Mouse (Mus musculus) forebrain, embryonic 12.5 days (tissue): ENCODE measurements around the gene Cln6. TPM values are rescaled to one million over a fixed set of nuclear protein-coding genes. Genes with fewer than 3 reads are reported as not detected.
"Not testable (repeated sequence)": the region's sequence is repeated elsewhere in the genome, so short reads cannot be mapped to it uniquely, and the experiment has no call there.

Source experiments
- ATAC-seq: fragments of 200-750 bp; cut with Nextera tagmentation; 2 replicates; pipeline ENCODE4 v1.8.0; 2017; ENCODE audit warnings: moderate TSS enrichment; ENCODE audit not compliant: low FRiP score
- H3K27ac ChIP-seq: fragments of 300-500 bp; sonication (generic); 2 replicates; pipeline ENCODE4 v1.5.1; 2016; ENCODE audit warnings: mild to moderate bottlenecking
- H3K27me3 ChIP-seq: fragments of 300-500 bp; sonication (generic); 2 replicates; pipeline ENCODE4 v1.6.1; 2016; ENCODE audit warnings: mild to moderate bottlenecking
- H3K36me3 ChIP-seq: fragments of 300-500 bp; sonication (generic); replicated peaks from 2 replicates; pipeline ENCODE4 v1.6.1; 2016; ENCODE audit warnings: mild to moderate bottlenecking
- H3K4me1 ChIP-seq: fragments of 300-500 bp; sonication (generic); 2 replicates; pipeline ENCODE4 v1.6.1; 2016
- H3K4me2 ChIP-seq: fragments of 300-500 bp; sonication (generic); 2 replicates; pipeline ENCODE4 v1.6.1; 2016; ENCODE audit warnings: mild to moderate bottlenecking, moderate library complexity
- H3K4me3 ChIP-seq: fragments of 300-500 bp; sonication (generic); replicated peaks from 2 replicates; pipeline ENCODE4 v1.5.1; 2016; ENCODE audit warnings: mild to moderate bottlenecking
- H3K9ac ChIP-seq: fragments of 300-500 bp; sonication (generic); 2 replicates; pipeline ENCODE4 v1.6.1; 2016; ENCODE audit warnings: mild to moderate bottlenecking
- H3K9me3 ChIP-seq: fragments of 300-500 bp; sonication (generic); 2 replicates; pipeline ENCODE4 v1.6.1; 2016
- WGBS: fragments of 180-500 bp; shearing (Covaris S2); methylation state at CpG from one replicate; pipeline ENCODE4 v1.1.7; 2016; 5-methylcytosine and 5-hydroxymethylcytosine counted together
- polyA plus RNA-seq: library from polyadenylated mRNA; unstranded; fragments of >200 nt; fragmentation: Nextera tagmentation; extraction: Ambion mirVana; gene quantifications from 2 replicates; pipeline ENCODE4 v1.2.1, GENCODE M21; 2016

Cln6 gene
- 8.5 and 9.8 TPM in 2 replicates for polyA plus RNA-seq

DNA sequence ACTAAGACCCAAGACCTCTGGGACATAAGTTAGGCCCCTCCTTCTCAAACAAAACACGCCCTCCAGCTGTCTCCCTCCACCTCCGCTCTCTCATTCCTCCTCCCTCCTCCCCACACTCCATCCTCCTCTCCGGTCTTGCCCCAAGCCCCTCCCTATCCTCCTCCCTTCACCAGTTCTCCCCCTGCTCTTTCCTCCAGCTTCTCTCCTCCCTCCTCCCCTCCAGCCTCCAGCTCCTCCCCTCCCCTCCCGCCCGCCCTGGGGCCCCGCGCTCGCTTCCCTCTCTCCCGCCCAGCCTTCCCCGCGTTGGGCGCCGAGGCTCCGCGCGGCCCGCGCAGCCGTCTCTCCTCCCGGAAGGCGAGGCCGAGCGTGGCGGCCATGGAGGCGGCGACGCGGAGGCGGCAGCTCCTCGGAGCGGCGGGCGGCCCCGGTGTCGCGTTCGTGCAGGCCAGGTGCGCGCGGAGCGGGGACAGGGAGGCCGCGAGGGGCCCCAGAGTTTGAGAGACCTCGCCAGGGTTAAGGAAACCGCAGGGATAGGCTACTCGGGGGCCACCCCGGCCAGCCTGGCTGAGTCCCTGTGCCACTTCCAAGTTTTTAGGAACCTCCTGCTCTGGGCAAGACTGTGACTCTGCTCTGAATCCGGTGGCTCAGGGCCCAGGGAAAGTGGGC, at the start of gene Cln6:
Gene Cln6, plus strand, starts transcription at position 280 of the 666 bp plus-strand sequence.
- WGBS = under 1% methylated on average over 43 of the region's 48 CpGs
- Histone ChIP-seq H3K27me3 (0 out of 2 replicates have a peak, but pooled peaks cover 5% of the 10 kb centered on the region), H3K4me3 (peak within 1 kb of the TSS; percentile 69), H3K4me2 (peak within 1 kb of the TSS; percentile 88), H3K36me3 (no peaks in the 10 kb centered on the region), H3K9ac (peak within 1 kb of the TSS; percentile 88), H3K9me3 (no peaks in the 10 kb centered on the region), H3K27ac (peak within 1 kb of the TSS; percentile 87), H3K4me1 (peaks cover 26% of the 10 kb centered on the region)
- ATAC-seq = peak; percentile 85

DNA sequence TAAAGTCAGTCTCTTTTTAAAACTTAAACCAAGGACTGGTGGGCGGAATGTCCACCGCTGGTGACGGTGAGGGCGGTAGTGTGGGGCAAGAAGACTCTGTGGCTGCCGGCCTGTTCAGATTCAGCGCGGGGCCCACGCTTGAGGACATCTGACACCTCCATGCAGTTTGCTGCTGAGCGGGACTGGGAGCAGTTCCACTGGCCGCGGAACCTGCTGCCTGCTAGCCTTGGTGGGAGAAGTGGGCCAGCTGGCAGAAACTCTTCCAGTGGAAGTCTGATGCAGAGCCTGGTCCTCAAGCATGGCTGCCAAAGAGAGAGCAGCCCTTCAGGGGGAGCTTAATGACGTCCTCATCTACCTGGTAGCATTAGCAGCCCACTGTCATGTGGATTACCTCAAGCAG, 48.7 kb upstream of the Cln6 start:
- peaks cover 3% of the 10 kb centered on the region; the same call in 1 of the 2 replicates for H3K36me3 ChIP-seq
- H3K27ac ChIP-seq = no peak overlapping the region
- ATAC-seq = no peak
- no peak overlapping the region for H3K4me2 ChIP-seq
- H3K27me3 ChIP-seq = no peaks in the 10 kb centered on the region
- no peak overlapping the region for H3K4me3 ChIP-seq
- H3K9me3 ChIP-seq = no peaks in the 10 kb centered on the region
- H3K9ac ChIP-seq = no peak overlapping the region
- H3K4me1 ChIP-seq = no peaks in the 10 kb centered on the region
- 86% methylated on average over 12 of the region's 12 CpGs for WGBS

DNA sequence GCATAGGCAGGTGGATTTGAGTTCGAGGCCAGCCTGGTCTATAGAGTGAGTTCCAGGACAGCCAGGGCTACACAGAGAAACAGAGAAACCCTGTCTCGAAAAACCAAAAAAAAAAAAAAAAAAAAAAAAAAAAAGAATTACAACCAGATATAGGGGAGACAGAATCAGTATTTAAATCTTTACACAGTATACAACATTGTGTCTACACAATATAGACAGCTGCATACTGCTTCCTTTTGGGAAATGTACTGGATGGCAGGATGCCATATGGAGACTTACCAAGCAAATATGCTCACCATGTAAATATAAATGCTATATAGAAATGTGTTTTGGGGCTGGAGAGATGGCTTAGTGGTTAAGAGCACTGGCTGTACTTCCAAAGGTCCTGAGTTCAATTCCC, 39.4 kb upstream of the Cln6 start:
- not testable (repeated sequence) for H3K4me2 ChIP-seq, H3K4me1 ChIP-seq, ATAC-seq, H3K27me3 ChIP-seq, H3K27ac ChIP-seq, H3K9ac ChIP-seq, H3K4me3 ChIP-seq, H3K9me3 ChIP-seq
- 90% methylated on average over 2 of the region's 2 CpGs for WGBS
- H3K36me3 ChIP-seq = peaks cover 35% of the 10 kb centered on the region

DNA sequence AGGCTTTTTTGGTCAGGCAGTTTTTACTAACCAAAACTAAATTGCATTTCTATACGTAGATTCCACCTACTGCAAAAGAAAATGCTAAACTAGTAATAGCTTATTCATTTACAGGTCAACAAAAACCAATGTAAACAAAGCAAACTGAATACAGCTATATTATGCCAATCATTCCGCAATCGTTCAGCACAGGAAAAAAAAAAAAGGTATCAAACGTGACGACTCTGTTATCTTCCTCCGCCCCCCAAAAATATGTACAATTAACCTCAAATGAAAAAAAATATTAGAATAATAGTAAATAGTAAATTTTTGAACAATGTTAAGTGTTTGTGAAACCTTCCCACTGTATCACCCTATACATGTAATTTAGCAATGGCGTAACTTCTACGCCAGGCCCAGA, 28.5 kb upstream of the Cln6 start:
- peak overlapping the region; percentile 96 for H3K4me2 ChIP-seq
- no peak overlapping the region for H3K27ac ChIP-seq
- ATAC-seq = no peak
- H3K4me3 ChIP-seq = peak overlapping the region; percentile 99
- H3K27me3 ChIP-seq = no peaks in the 10 kb centered on the region
- H3K9ac ChIP-seq = peak overlapping the region; percentile 94
- peaks cover 34% of the 10 kb centered on the region for H3K4me1 ChIP-seq
- no peaks in the 10 kb centered on the region for H3K36me3 ChIP-seq
- WGBS = 22% methylated on average over 8 of the region's 8 CpGs
- no peaks in the 10 kb centered on the region for H3K9me3 ChIP-seq

GRCm38 (mm10) chr9:62810543-62811515, 27.8 kb upstream of the Cln6 start:
- under 1% methylated on average over 58 of the region's 58 CpGs for WGBS
- peak; percentile 45 for ATAC-seq

GRCm38 (mm10) chr9:62811516-62812121, 27.0 kb upstream of the Cln6 start, which contains the start of gene Fem1b:
Fem1b (minus strand) TSS chr9:62811934.
- Histone ChIP-seq H3K4me1 (peaks cover 34% of the 10 kb centered on the region), H3K27ac (peak within 1 kb of the TSS; percentile 96), H3K4me2 (peak within 1 kb of the TSS; percentile 96), H3K27me3 (no peaks in the 10 kb centered on the region), H3K9me3 (no peaks in the 10 kb centered on the region), H3K9ac (peak within 1 kb of the TSS; percentile 94), H3K36me3 (no peaks in the 10 kb centered on the region), H3K4me3 (peak within 1 kb of the TSS; percentile 99)
- under 1% methylated on average over 68 of the region's 68 CpGs for WGBS
- peak; percentile 92 for ATAC-seq

More at GRCm38 (mm10) chr9:62810543-62811515, 27.8 kb upstream of the Cln6 start:
- Histone ChIP-seq H3K27ac (peak overlapping the region; percentile 96), H3K4me2 (peak overlapping the region; percentile 96), H3K36me3 (no peaks in the 10 kb centered on the region), H3K4me3 (peak overlapping the region; percentile 99), H3K27me3 (no peaks in the 10 kb centered on the region), H3K9me3 (no peaks in the 10 kb centered on the region), H3K4me1 (peaks cover 34% of the 10 kb centered on the region), H3K9ac (peak overlapping the region; percentile 94)

DNA sequence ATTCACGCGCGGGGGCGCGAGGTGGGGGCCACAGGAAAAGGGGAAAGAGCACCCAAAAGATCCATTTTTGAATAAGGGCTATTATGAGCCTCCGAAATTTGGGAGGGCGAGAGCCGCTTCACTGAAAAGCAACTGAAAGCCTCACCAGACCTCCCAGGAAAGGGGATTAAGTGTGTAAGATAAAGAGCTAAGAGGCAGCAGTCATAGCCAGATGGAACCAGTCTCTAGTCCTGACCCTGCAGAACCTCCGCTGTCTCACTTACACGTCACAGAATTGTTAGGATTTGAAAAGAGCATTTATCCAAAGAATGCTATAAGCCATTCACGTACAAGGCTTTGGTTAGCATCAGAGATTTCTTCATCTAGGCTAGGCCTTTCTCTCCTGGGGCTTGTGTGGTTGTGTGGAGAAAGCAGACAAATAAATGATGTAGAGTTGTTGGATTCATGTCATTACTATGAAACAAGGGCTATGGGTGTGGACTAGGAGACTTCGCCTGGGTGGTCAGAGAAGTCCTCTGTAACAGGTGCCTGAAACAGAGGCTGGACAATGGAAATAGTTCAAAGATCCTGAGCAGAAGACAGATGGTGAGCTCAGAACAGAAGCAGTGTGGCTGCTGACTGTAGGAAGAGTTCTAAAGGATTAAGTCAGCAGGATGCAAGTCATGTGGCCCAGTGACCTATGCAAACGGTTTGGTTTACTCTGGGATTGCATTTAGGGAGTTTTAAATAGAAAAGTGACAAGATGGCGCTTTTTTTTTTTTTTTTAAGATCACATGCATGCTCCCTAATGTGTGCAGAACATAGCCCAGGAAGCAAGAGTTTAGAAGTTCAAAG, 26.2 kb upstream of the Cln6 start:
- Histone ChIP-seq H3K36me3 (no peaks in the 10 kb centered on the region), H3K9ac (peak overlapping the region; percentile 94), H3K27ac (peak overlapping the region; percentile 96), H3K27me3 (no peaks in the 10 kb centered on the region), H3K4me1 (peaks cover 34% of the 10 kb centered on the region), H3K4me3 (peak overlapping the region; percentile 99), H3K9me3 (no peaks in the 10 kb centered on the region), H3K4me2 (peak overlapping the region; percentile 96)
- ATAC-seq = peak; percentile 39; the same call in 1 of the 2 replicates
- WGBS = 7% methylated on average over 14 of the region's 14 CpGs

- H3K36me3 ChIP-seq = no peaks in the 10 kb centered on the region
- no peaks in the 10 kb centered on the region for H3K9me3 ChIP-seq
- H3K9ac ChIP-seq = no peak overlapping the region
- no peak for ATAC-seq
- no peak overlapping the region for H3K4me3 ChIP-seq
- no peaks in the 10 kb centered on the region for H3K27me3 ChIP-seq
- peaks cover 16% of the 10 kb centered on the region for H3K4me1 ChIP-seq
- H3K27ac ChIP-seq = no peak overlapping the region
- H3K4me2 ChIP-seq = no peak overlapping the region
- 78% methylated on average over 2 of the region's 2 CpGs for WGBS
Measured at GRCm38 (mm10) chr9:62814751-62815150, 23.8 kb upstream of the Cln6 start.

DNA sequence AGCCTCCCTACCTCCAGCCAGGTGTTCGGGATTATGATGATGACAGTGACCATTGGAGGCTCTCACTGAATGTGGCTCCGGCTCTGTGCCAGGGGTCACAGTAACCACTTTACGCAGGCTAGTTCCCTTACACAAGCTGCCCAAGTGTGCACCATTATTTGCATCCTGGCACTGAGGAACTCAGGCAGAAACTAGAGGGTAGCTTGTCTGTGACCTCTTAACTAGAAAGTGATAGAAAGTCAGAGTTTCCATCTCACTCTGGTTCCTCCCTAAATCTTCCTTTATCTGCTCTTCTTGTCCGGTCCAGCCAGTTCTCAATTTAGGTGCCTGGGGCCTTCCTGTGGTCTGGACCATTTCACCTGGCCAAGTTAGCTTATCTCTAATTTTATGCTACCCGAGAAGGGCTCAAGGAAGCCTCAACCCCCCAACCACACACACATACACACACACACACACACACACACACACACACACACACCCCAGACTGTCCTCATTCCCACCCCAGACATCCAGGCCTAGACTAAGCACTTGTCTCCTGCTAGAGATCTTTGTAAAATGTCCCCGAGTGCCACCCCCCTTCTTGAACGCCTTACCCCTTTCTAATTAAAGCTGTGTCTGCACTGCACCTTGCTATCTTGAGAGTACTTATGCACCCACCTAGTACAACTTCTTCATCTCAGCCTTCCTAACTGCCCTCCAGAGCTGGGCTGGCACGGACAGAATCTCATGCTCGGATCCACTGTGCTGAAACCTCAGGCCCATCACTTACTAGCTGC, 22.1 kb upstream of the Cln6 start:
- WGBS = 83% methylated on average over 9 of the region's 9 CpGs
- no peaks in the 10 kb centered on the region for H3K9me3 ChIP-seq
- ATAC-seq = no peak
- 0 out of 2 replicates have a peak overlapping the region, but pooled peaks have one; percentile 31 for H3K27ac ChIP-seq
- no peaks in the 10 kb centered on the region for H3K27me3 ChIP-seq
- H3K4me1 ChIP-seq = peaks cover 10% of the 10 kb centered on the region
- H3K9ac ChIP-seq = no peak overlapping the region
- no peak overlapping the region for H3K4me2 ChIP-seq
- H3K4me3 ChIP-seq = no peak overlapping the region
- H3K36me3 ChIP-seq = no peaks in the 10 kb centered on the region

DNA sequence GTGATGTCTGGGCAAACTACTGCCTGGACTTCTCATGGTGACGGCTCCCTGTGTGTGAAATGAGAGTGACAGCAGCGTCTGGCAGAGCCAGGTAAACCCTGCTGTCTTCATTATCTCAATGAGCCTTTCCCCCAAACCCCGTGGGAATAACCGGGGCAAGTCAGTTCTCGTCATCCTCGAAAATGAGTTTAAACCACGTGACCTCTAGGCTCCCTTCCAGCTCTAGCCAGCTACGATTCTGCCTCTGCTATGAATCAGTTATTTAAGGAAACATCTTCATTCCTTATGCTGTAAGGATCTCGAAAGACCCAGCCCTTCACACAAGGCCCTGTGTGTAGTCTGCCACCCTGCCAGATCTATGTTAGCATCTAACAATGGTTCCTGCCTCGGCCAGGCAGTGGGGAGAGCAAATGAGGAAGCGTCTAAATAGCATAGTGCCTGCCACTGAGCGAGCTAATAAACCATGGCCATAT, 21.4 kb upstream of the Cln6 start:
- no peaks in the 10 kb centered on the region for H3K36me3 ChIP-seq
- H3K4me2 ChIP-seq = no peak overlapping the region
- no peak overlapping the region for H3K4me3 ChIP-seq
- no peaks in the 10 kb centered on the region for H3K27me3 ChIP-seq
- H3K4me1 ChIP-seq = peaks cover 8% of the 10 kb centered on the region
- H3K9ac ChIP-seq = 0 out of 2 replicates have a peak overlapping the region, but pooled peaks have one; percentile 22
- H3K9me3 ChIP-seq = no peaks in the 10 kb centered on the region
- 65% methylated on average over 12 of the region's 12 CpGs for WGBS
- H3K27ac ChIP-seq = peak overlapping the region; percentile 43; the same call in 1 of the 2 replicates
- ATAC-seq = 0 out of 2 replicates have a peak, but pooled peaks have one; percentile 23
